Mouse (Mus musculus) midbrain, embryonic 14.5 days (tissue): ENCODE measurements around the gene Ppp1r13b. TPM values are rescaled to one million over a fixed set of nuclear protein-coding genes. Genes with fewer than 3 reads are reported as not detected.
A peak's percentile ranks its signal among the peaks of the same experiment; 100 is the strongest.

Experiments used
- ATAC-seq: fragments of 200-750 bp; cut with Nextera tagmentation; 2 replicates; pipeline ENCODE4 v1.8.0; 2017; ENCODE audit warnings: moderate number of reproducible peaks, moderate library complexity; ENCODE audit not compliant: low FRiP score, low TSS enrichment
- DNase-seq: peaks from one replicate; pipeline ENCODE4 v3.0.0-alpha.2; 2015
- H3K27ac ChIP-seq: fragments of 300-500 bp; sonication (generic); replicated peaks from 2 replicates; pipeline ENCODE4 v1.5.1; 2014; ENCODE audit warnings: mild to moderate bottlenecking, low read depth, low read length, moderate library complexity
- H3K27me3 ChIP-seq: fragments of 300-500 bp; sonication (generic); 2 replicates; pipeline ENCODE4 v1.6.1; 2014; ENCODE audit warnings: low read length, control low read depth, mixed read lengths; ENCODE audit not compliant: control insufficient read depth, insufficient read depth
- H3K36me3 ChIP-seq: fragments of 300-500 bp; sonication (generic); 2 replicates; pipeline ENCODE4 v1.6.1; 2014; ENCODE audit warnings: low read length, control low read depth; ENCODE audit not compliant: control insufficient read depth, insufficient read depth
- H3K4me1 ChIP-seq: fragments of 300-500 bp; sonication (generic); 2 replicates; pipeline ENCODE4 v1.6.1; 2014; ENCODE audit warnings: mild to moderate bottlenecking, antibody characterized with exemption, low read length, control low read depth; ENCODE audit not compliant: control insufficient read depth, insufficient read depth
- H3K4me2 ChIP-seq: fragments of 300-500 bp; sonication (generic); 2 replicates; pipeline ENCODE4 v1.6.1; 2014; ENCODE audit warnings: mild to moderate bottlenecking, low read length, moderate library complexity
- H3K4me3 ChIP-seq: fragments of 300-500 bp; sonication (generic); replicated peaks from 2 replicates; pipeline ENCODE4 v1.5.1; 2014; ENCODE audit warnings: low read depth, low read length
- H3K9ac ChIP-seq: fragments of 300-500 bp; sonication (generic); replicated peaks from 2 replicates; pipeline ENCODE4 v1.6.1; 2014; ENCODE audit warnings: mild to moderate bottlenecking, low read length, moderate library complexity
- H3K9me3 ChIP-seq: fragments of 300-500 bp; sonication (generic); 2 replicates; pipeline ENCODE4 v1.6.1; 2016; ENCODE audit warnings: low read length, control low read depth, mixed read lengths; ENCODE audit not compliant: control insufficient read depth
- WGBS: fragments of 180-500 bp; shearing (Covaris S2); extraction: QIAGEN DNeasy Blood & Tissue Kit; methylation state at CpG from one replicate; pipeline ENCODE4 v1.1.7; 2014; 5-methylcytosine and 5-hydroxymethylcytosine counted together
- polyA plus RNA-seq: library from polyadenylated mRNA; unstranded; fragments of >200 nt; fragmentation: Nextera tagmentation; extraction: Ambion mirVana; gene quantifications from 2 replicates; pipeline ENCODE4 v1.2.1, GENCODE M21; 2014

The Ppp1r13b gene
- polyA plus RNA-seq, 1 experiment from 2014 or later = 38.1 TPM

GRCm38 (mm10) chr12:111830375-111830774 lies 77.5 kb downstream of the Ppp1r13b start:
- ATAC-seq (no peak), DNase-seq (no peak)
- Histone ChIP-seq H3K36me3 (peaks cover 98% of the 10 kb centered on the region), H3K4me3 (no peak overlapping the region), H3K27me3 (no peaks in the 10 kb centered on the region), H3K4me1 (no peaks in the 10 kb centered on the region), H3K4me2 (no peak overlapping the region), H3K9ac (no peak overlapping the region), H3K27ac (no peak overlapping the region), H3K9me3 (no peaks in the 10 kb centered on the region)
- 85% methylated on average over 10 of the region's 10 CpGs for WGBS

GRCm38 (mm10) chr12:111829954-111830353 lies 78.0 kb downstream of the Ppp1r13b start:
- Histone ChIP-seq H3K4me3 (no peak overlapping the region), H3K27ac (no peak overlapping the region), H3K9ac (no peak overlapping the region), H3K36me3 (peaks cover 98% of the 10 kb centered on the region), H3K9me3 (no peaks in the 10 kb centered on the region), H3K4me1 (no peaks in the 10 kb centered on the region), H3K27me3 (no peaks in the 10 kb centered on the region), H3K4me2 (no peak overlapping the region)
- no peak for DNase-seq
- 87% methylated on average over 9 of the region's 9 CpGs for WGBS
- no peak for ATAC-seq

- H3K27me3 ChIP-seq = no peaks in the 10 kb centered on the region
- H3K4me2 ChIP-seq = no peak overlapping the region
- H3K9ac ChIP-seq = no peak overlapping the region
- H3K9me3 ChIP-seq = no peaks in the 10 kb centered on the region
- H3K36me3 ChIP-seq = peaks cover 98% of the 10 kb centered on the region
- 34% methylated on average over 5 of the region's 5 CpGs for WGBS
- H3K4me3 ChIP-seq = no peak overlapping the region
- DNase-seq (peak; percentile 21), ATAC-seq (no peak)
- H3K4me1 ChIP-seq = no peaks in the 10 kb centered on the region
- H3K27ac ChIP-seq = no peak overlapping the region
These were observed 78.5 kb downstream of the Ppp1r13b start for GRCm38 (mm10) chr12:111829447-111829846.

- H3K27me3 ChIP-seq = no peaks in the 10 kb centered on the region
- no peak overlapping the region for H3K27ac ChIP-seq
- peaks cover 92% of the 10 kb centered on the region for H3K36me3 ChIP-seq
- no peak for ATAC-seq
- no peak overlapping the region for H3K9ac ChIP-seq
- H3K9me3 ChIP-seq = no peaks in the 10 kb centered on the region
- H3K4me2 ChIP-seq = no peak overlapping the region
- DNase-seq = no peak
- no peaks in the 10 kb centered on the region for H3K4me1 ChIP-seq
- WGBS = 94% methylated on average over 12 of the region's 12 CpGs
- H3K4me3 ChIP-seq = no peak overlapping the region
These were observed 80.4 kb downstream of the Ppp1r13b start for GRCm38 (mm10) chr12:111827556-111827955.

GRCm38 (mm10) chr12:111821931-111822330 lies 86.0 kb downstream of the Ppp1r13b start:
- H3K9ac ChIP-seq = no peak overlapping the region
- no peak overlapping the region for H3K4me3 ChIP-seq
- WGBS = 61% methylated on average over 4 of the region's 4 CpGs
- H3K9me3 ChIP-seq = no peaks in the 10 kb centered on the region
- H3K27me3 ChIP-seq = no peaks in the 10 kb centered on the region
- DNase-seq = no peak
- H3K36me3 ChIP-seq = peaks cover 36% of the 10 kb centered on the region
- no peak overlapping the region for H3K4me2 ChIP-seq
- H3K27ac ChIP-seq = no peak overlapping the region
- ATAC-seq = no peak
- H3K4me1 ChIP-seq = no peaks in the 10 kb centered on the region

GRCm38 (mm10) chr12:111820708-111821107 lies 87.2 kb downstream of the Ppp1r13b start:
- Histone ChIP-seq H3K9me3 (no peaks in the 10 kb centered on the region), H3K4me3 (no peak overlapping the region), H3K27ac (no peak overlapping the region), H3K4me1 (no peaks in the 10 kb centered on the region), H3K36me3 (peaks cover 24% of the 10 kb centered on the region), H3K4me2 (no peak overlapping the region), H3K9ac (no peak overlapping the region), H3K27me3 (no peaks in the 10 kb centered on the region)
- 94% methylated on average over 7 of the region's 7 CpGs for WGBS
- DNase-seq (no peak), ATAC-seq (no peak)

GRCm38 (mm10) chr12:111819936-111820335 lies 88.0 kb downstream of the Ppp1r13b start:
- WGBS = 84% methylated on average over 8 of the region's 8 CpGs
- H3K4me1 ChIP-seq = peaks cover 4% of the 10 kb centered on the region
- no peaks in the 10 kb centered on the region for H3K27me3 ChIP-seq
- H3K9ac ChIP-seq = no peak overlapping the region
- no peak for ATAC-seq
- H3K4me3 ChIP-seq = no peak overlapping the region
- DNase-seq = no peak
- H3K9me3 ChIP-seq = no peaks in the 10 kb centered on the region
- H3K36me3 ChIP-seq = peaks cover 17% of the 10 kb centered on the region
- H3K27ac ChIP-seq = no peak overlapping the region
- no peak overlapping the region for H3K4me2 ChIP-seq

- Histone ChIP-seq H3K27me3 (no peaks in the 10 kb centered on the region), H3K27ac (no peak overlapping the region), H3K4me1 (peaks cover 13% of the 10 kb centered on the region), H3K4me3 (no peak overlapping the region), H3K4me2 (no peak overlapping the region), H3K9ac (no peak overlapping the region), H3K36me3 (no peaks in the 10 kb centered on the region), H3K9me3 (no peaks in the 10 kb centered on the region)
- ATAC-seq = no peak
- no peak for DNase-seq
- 88% methylated on average over 8 of the region's 8 CpGs for WGBS
These were observed 89.9 kb downstream of the Ppp1r13b start for GRCm38 (mm10) chr12:111817991-111818390.

- 80% methylated on average over 9 of the region's 9 CpGs for WGBS
- Histone ChIP-seq H3K4me1 (peaks cover 13% of the 10 kb centered on the region), H3K9me3 (no peaks in the 10 kb centered on the region), H3K27me3 (no peaks in the 10 kb centered on the region), H3K36me3 (no peaks in the 10 kb centered on the region), H3K27ac (no peak overlapping the region), H3K4me2 (no peak overlapping the region), H3K4me3 (no peak overlapping the region), H3K9ac (no peak overlapping the region)
- ATAC-seq (no peak), DNase-seq (no peak)
These were observed 90.9 kb downstream of the Ppp1r13b start for GRCm38 (mm10) chr12:111816967-111817366.
